ENCODE assay signal across 20 mouse cellular contexts in the genomic region with DNA sequence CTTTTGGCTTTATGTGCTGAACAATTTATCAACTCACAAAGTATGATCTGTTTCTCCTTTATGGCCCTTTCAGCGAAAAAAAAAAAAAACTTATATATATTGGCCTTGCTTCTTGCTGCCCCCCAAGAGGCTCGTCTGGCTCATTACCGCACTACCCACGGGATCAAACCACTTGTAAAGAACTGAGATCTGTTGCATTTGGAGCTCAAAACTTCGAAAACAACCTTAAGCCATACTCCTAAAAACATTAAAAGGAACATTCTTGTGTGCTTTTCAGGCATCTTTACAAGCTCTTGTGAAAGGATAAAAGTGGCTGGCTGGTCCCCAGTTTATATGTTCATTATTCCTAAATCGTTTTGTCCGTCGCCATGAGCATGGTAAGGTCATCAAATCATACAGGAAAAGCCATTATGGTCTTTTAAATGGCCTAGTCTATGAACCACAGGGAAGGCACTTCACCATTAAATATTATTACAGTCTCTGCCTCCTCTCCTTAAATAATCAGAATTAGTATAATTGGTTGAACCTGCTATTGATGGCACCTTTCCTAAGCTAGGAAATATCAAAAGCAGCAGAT.
"Had no signal": no experiment of that assay in that cellular context is flagged by ENCODE, and none has a peak within 500 bp of the region (broad histone marks: within the 10 kb centered on the region; RNA-seq: fewer than 3 reads in every experiment).

No protein-coding gene starts in this region.

- H3K36me3 ChIP-seq: lung, embryonic 15.5 days; midbrain, embryonic 13.5 days; midbrain, embryonic 15.5 days; neural tube, embryonic 13.5 days; neural tube, embryonic 15.5 days; stomach, embryonic 15.5 days had no signal

- H3K9me3 ChIP-seq: lung, embryonic 15.5 days; midbrain, embryonic 13.5 days; midbrain, embryonic 15.5 days; neural tube, embryonic 13.5 days; neural tube, embryonic 15.5 days; stomach, embryonic 15.5 days had no signal

- H3K9ac ChIP-seq: liver, postnatal 0 days; lung, embryonic 15.5 days; midbrain, embryonic 13.5 days; midbrain, embryonic 15.5 days; neural tube, embryonic 13.5 days; neural tube, embryonic 15.5 days; stomach, embryonic 15.5 days had no signal

- H3K4me2 ChIP-seq: lung, embryonic 15.5 days; midbrain, embryonic 11.5 days; midbrain, embryonic 13.5 days; midbrain, embryonic 15.5 days; neural tube, embryonic 13.5 days; neural tube, embryonic 15.5 days; stomach, embryonic 15.5 days had no signal

- DNase-seq: liver, postnatal 0 days; lung, adult 2 months; lung, postnatal 14 days; lung, postnatal 36 days; right cerebral cortex, postnatal 14 days; thymus, adult 2 months; thymus, postnatal 25 days; thymus, postnatal 4 days had no signal

- H3K27ac ChIP-seq: lung, embryonic 15.5 days; macrophage; midbrain, embryonic 13.5 days; midbrain, embryonic 15.5 days; neural tube, embryonic 13.5 days; neural tube, embryonic 15.5 days; stomach, embryonic 15.5 days; stomach, postnatal 0 days had no signal

- H3K4me1 ChIP-seq: lung, embryonic 15.5 days; megakaryocyte, embryonic 14.5 days; midbrain, embryonic 13.5 days; midbrain, embryonic 15.5 days; neural tube, embryonic 13.5 days; neural tube, embryonic 15.5 days; stomach, embryonic 15.5 days had no signal

- H3K27me3 ChIP-seq: lung, embryonic 15.5 days; megakaryocyte, embryonic 14.5 days; midbrain, embryonic 13.5 days; midbrain, embryonic 15.5 days; neural tube, embryonic 13.5 days; neural tube, embryonic 15.5 days; stomach, embryonic 15.5 days had no signal

- H3K4me3 ChIP-seq: lung, embryonic 15.5 days; megakaryocyte, embryonic 14.5 days; midbrain, embryonic 13.5 days; midbrain, embryonic 15.5 days; myocyte; neural tube, embryonic 13.5 days; neural tube, embryonic 15.5 days; stomach, embryonic 15.5 days had no signal

- ATAC-seq: liver, postnatal 0 days; lung, postnatal 0 days; midbrain, embryonic 13.5 days; midbrain, embryonic 15.5 days had no signal
